Mouse (Mus musculus) limb, embryonic 15.5 days (tissue): Measurements from ENCODE around the gene Emc3. TPM values are rescaled to one million over a fixed set of nuclear protein-coding genes. Genes with fewer than 3 reads are reported as not detected.

Experiments used
- ATAC-seq: fragments of 200-750 bp; cut with Nextera tagmentation; 2 replicates; pipeline ENCODE4 v1.8.0; 2017; ENCODE audit warnings: low read depth, moderate TSS enrichment; ENCODE audit not compliant: insufficient number of reproducible peaks, low FRiP score, low TSS enrichment
- H3K27ac ChIP-seq: fragments of 300-500 bp; sonication (generic); 2 replicates; pipeline ENCODE4 v1.5.1; 2015; ENCODE audit warnings: moderate library complexity, mild to moderate bottlenecking, inconsistent platforms
- H3K27me3 ChIP-seq: fragments of 300-500 bp; sonication (generic); 2 replicates; pipeline ENCODE4 v1.6.1; 2015; ENCODE audit warnings: inconsistent platforms
- H3K36me3 ChIP-seq: fragments of 300-500 bp; sonication (generic); 2 replicates; pipeline ENCODE4 v1.6.1; 2015; ENCODE audit warnings: inconsistent platforms
- H3K4me1 ChIP-seq: fragments of 300-500 bp; sonication (generic); 2 replicates; pipeline ENCODE4 v1.6.1; 2015; ENCODE audit warnings: inconsistent platforms
- H3K4me2 ChIP-seq: fragments of 300-500 bp; sonication (generic); 2 replicates; pipeline ENCODE4 v1.6.1; 2015; ENCODE audit warnings: mild to moderate bottlenecking, inconsistent platforms
- H3K4me3 ChIP-seq: fragments of 300-500 bp; sonication (generic); 2 replicates; pipeline ENCODE4 v1.5.1; 2015; ENCODE audit warnings: mild to moderate bottlenecking, inconsistent platforms
- H3K9ac ChIP-seq: fragments of 300-500 bp; sonication (generic); 2 replicates; pipeline ENCODE4 v1.6.1; 2015; ENCODE audit warnings: inconsistent platforms
- H3K9me3 ChIP-seq: fragments of 300-500 bp; sonication (generic); 2 replicates; pipeline ENCODE4 v1.6.1; 2016; ENCODE audit warnings: inconsistent platforms
- WGBS: fragments of 180-500 bp; shearing (Covaris S2); methylation state at CpG from one replicate; pipeline ENCODE4 v1.1.7; 2015; 5-methylcytosine and 5-hydroxymethylcytosine counted together
- polyA plus RNA-seq: library from polyadenylated mRNA; unstranded; fragments of >200 nt; fragmentation: Nextera tagmentation; extraction: Ambion mirVana; gene quantifications from 2 replicates; pipeline ENCODE4 v1.2.1, GENCODE M21; 2015

Emc3 gene
- polyA plus RNA-seq, 1 experiment from 2014 or later = 106 TPM

- no peaks in the 10 kb centered on the region for H3K4me1 ChIP-seq
- no peak overlapping the region for H3K27ac ChIP-seq
- no peak for ATAC-seq
- no peak overlapping the region for H3K4me2 ChIP-seq
- no peak overlapping the region for H3K4me3 ChIP-seq
- no peak overlapping the region for H3K9ac ChIP-seq
- 89% methylated on average over 8 of the region's 8 CpGs for WGBS
- no peaks in the 10 kb centered on the region for H3K9me3 ChIP-seq
- no peaks in the 10 kb centered on the region for H3K27me3 ChIP-seq
- H3K36me3 ChIP-seq = peaks cover 90% of the 10 kb centered on the region
These were observed 13.9 kb downstream of the Emc3 start for GRCm38 (mm10) chr6:113517434-113518080.

GRCm38 (mm10) chr6:113514600-113514999 lies 16.9 kb downstream of the Emc3 start:
- no peak overlapping the region for H3K4me3 ChIP-seq
- ATAC-seq = no peak
- peaks cover 66% of the 10 kb centered on the region for H3K36me3 ChIP-seq

GRCm38 (mm10) chr6:113513944-113514343 lies 17.5 kb downstream of the Emc3 start:
- H3K27me3 ChIP-seq = no peaks in the 10 kb centered on the region
- H3K4me1 ChIP-seq = no peaks in the 10 kb centered on the region
- peaks cover 60% of the 10 kb centered on the region for H3K36me3 ChIP-seq
- no peak overlapping the region for H3K27ac ChIP-seq
- WGBS = 86% methylated on average over 6 of the region's 6 CpGs
- no peaks in the 10 kb centered on the region for H3K9me3 ChIP-seq
- no peak overlapping the region for H3K4me2 ChIP-seq
- H3K9ac ChIP-seq = no peak overlapping the region
- no peak overlapping the region for H3K4me3 ChIP-seq
- ATAC-seq = no peak

More at GRCm38 (mm10) chr6:113514600-113514999, 16.9 kb downstream of the Emc3 start:
- no peaks in the 10 kb centered on the region for H3K9me3 ChIP-seq
- no peaks in the 10 kb centered on the region for H3K27me3 ChIP-seq
- no peaks in the 10 kb centered on the region for H3K4me1 ChIP-seq
- no peak overlapping the region for H3K9ac ChIP-seq
- WGBS = 100% methylated on average over 3 of the region's 3 CpGs
- H3K27ac ChIP-seq = no peak overlapping the region
- H3K4me2 ChIP-seq = no peak overlapping the region

GRCm38 (mm10) chr6:113508947-113509280 lies 22.5 kb downstream of the Emc3 start:
- H3K27ac ChIP-seq = no peak overlapping the region
- 49% methylated on average over 5 of the region's 5 CpGs for WGBS
- H3K9me3 ChIP-seq = no peaks in the 10 kb centered on the region
- H3K9ac ChIP-seq = no peak overlapping the region
- no peaks in the 10 kb centered on the region for H3K27me3 ChIP-seq
- ATAC-seq = 0 out of 2 replicates have a peak, but pooled peaks have one; percentile 43
- H3K36me3 ChIP-seq = peaks cover 11% of the 10 kb centered on the region
- no peaks in the 10 kb centered on the region for H3K4me1 ChIP-seq
- H3K4me2 ChIP-seq = no peak overlapping the region
- H3K4me3 ChIP-seq = no peak overlapping the region

- WGBS = 58% methylated on average over 7 of the region's 7 CpGs
- H3K4me1 ChIP-seq = no peaks in the 10 kb centered on the region
- H3K4me3 ChIP-seq = no peak overlapping the region
- peaks cover 6% of the 10 kb centered on the region for H3K36me3 ChIP-seq
- no peak overlapping the region for H3K27ac ChIP-seq
- peak; percentile 53 for ATAC-seq
- no peak overlapping the region for H3K9ac ChIP-seq
- no peak overlapping the region for H3K4me2 ChIP-seq
- H3K9me3 ChIP-seq = no peaks in the 10 kb centered on the region
- H3K27me3 ChIP-seq = no peaks in the 10 kb centered on the region
These were observed 23.0 kb downstream of the Emc3 start for GRCm38 (mm10) chr6:113508272-113508946.

- 0 out of 2 replicates have a peak, but pooled peaks cover 3% of the 10 kb centered on the region for H3K36me3 ChIP-seq
- no peak overlapping the region for H3K9ac ChIP-seq
- H3K4me3 ChIP-seq = no peak overlapping the region
- no peaks in the 10 kb centered on the region for H3K9me3 ChIP-seq
- H3K27ac ChIP-seq = no peak overlapping the region
- no peak overlapping the region for H3K4me2 ChIP-seq
- no peak for ATAC-seq
- H3K27me3 ChIP-seq = no peaks in the 10 kb centered on the region
- no peaks in the 10 kb centered on the region for H3K4me1 ChIP-seq
These were observed 24.3 kb downstream of the Emc3 start for GRCm38 (mm10) chr6:113507130-113507529.

GRCm38 (mm10) chr6:113505689-113506088 lies 25.8 kb downstream of the Emc3 start:
- H3K9ac ChIP-seq = no peak overlapping the region
- 64% methylated on average over 1 of the region's 1 CpGs for WGBS
- H3K36me3 ChIP-seq = no peaks in the 10 kb centered on the region
- H3K27ac ChIP-seq = no peak overlapping the region
- ATAC-seq = no peak
- no peaks in the 10 kb centered on the region for H3K9me3 ChIP-seq
- no peak overlapping the region for H3K4me3 ChIP-seq
- H3K4me2 ChIP-seq = no peak overlapping the region
- peaks cover 7% of the 10 kb centered on the region for H3K4me1 ChIP-seq
- peaks cover 14% of the 10 kb centered on the region for H3K27me3 ChIP-seq

- Histone ChIP-seq H3K27me3 (peaks cover 28% of the 10 kb centered on the region), H3K4me3 (no peak overlapping the region), H3K36me3 (no peaks in the 10 kb centered on the region), H3K27ac (no peak overlapping the region), H3K4me2 (no peak overlapping the region), H3K9me3 (no peaks in the 10 kb centered on the region), H3K9ac (no peak overlapping the region), H3K4me1 (peaks cover 7% of the 10 kb centered on the region)
- WGBS = 83% methylated on average over 2 of the region's 2 CpGs
- no peak for ATAC-seq
These were observed 28.7 kb downstream of the Emc3 start for GRCm38 (mm10) chr6:113502801-113503200.

GRCm38 (mm10) chr6:113501388-113502084 lies 29.9 kb downstream of the Emc3 start, which contains the start of gene Prrt3:
Prrt3 (minus strand) TSS chr6:113501931.
- Histone ChIP-seq H3K9me3 (no peaks in the 10 kb centered on the region), H3K4me2 (peak within 1 kb of the TSS; percentile 58), H3K27me3 (peaks cover 40% of the 10 kb centered on the region), H3K4me3 (peak within 1 kb of the TSS; percentile 37), H3K36me3 (no peaks in the 10 kb centered on the region), H3K4me1 (peaks cover 7% of the 10 kb centered on the region), H3K27ac (no peak within 1 kb of the TSS), H3K9ac (peak within 1 kb of the TSS; percentile 11; the same call in 1 of the 2 replicates)
- 3% methylated on average over 31 of the region's 32 CpGs for WGBS
- no peak for ATAC-seq

GRCm38 (mm10) chr6:113499346-113499745 lies 32.1 kb downstream of the Emc3 start:
- no peak for ATAC-seq
- H3K9ac ChIP-seq = no peak overlapping the region
- no peak overlapping the region for H3K27ac ChIP-seq
- no peak overlapping the region for H3K4me2 ChIP-seq
- no peak overlapping the region for H3K4me3 ChIP-seq
- no peaks in the 10 kb centered on the region for H3K36me3 ChIP-seq
- H3K4me1 ChIP-seq = peaks cover 21% of the 10 kb centered on the region
- 71% methylated on average over 6 of the region's 6 CpGs for WGBS
- no peaks in the 10 kb centered on the region for H3K9me3 ChIP-seq
- peaks cover 56% of the 10 kb centered on the region for H3K27me3 ChIP-seq

- Histone ChIP-seq H3K9me3 (no peaks in the 10 kb centered on the region), H3K9ac (no peak overlapping the region), H3K4me3 (peak overlapping the region; percentile 41), H3K4me2 (peak overlapping the region; percentile 60), H3K27me3 (peaks cover 38% of the 10 kb centered on the region), H3K36me3 (no peaks in the 10 kb centered on the region), H3K4me1 (peaks cover 15% of the 10 kb centered on the region), H3K27ac (no peak overlapping the region)
- 35% methylated on average over 28 of the region's 28 CpGs for WGBS
- ATAC-seq = no peak
These were observed 36.3 kb downstream of the Emc3 start for GRCm38 (mm10) chr6:113495071-113495675.
